Mouse (Mus musculus): ENCODE results near the gene Dnpep.

Gene Dnpep

GRCm38 (mm10) chr1:75262969-75263951 lies 54.5 kb downstream of the Dnpep start:
- DNase-seq, result peak; percentile 75

GRCm38 (mm10) chr1:75261278-75261677 lies 56.5 kb downstream of the Dnpep start:
- DNase-seq, result no peak
